Mouse (Mus musculus) frontal cortex, postnatal 10 days (tissue): Measurements from ENCODE around the gene S100a9.

Experiments used
- DNase-seq, 2 experiments: peaks; one replicate each; pipeline ENCODE4 v3.0.0; 2022; ENCODE audit warnings: low spot score in 2 of 2, mixed read lengths in 1 of 2

Gene S100a9

DNA sequence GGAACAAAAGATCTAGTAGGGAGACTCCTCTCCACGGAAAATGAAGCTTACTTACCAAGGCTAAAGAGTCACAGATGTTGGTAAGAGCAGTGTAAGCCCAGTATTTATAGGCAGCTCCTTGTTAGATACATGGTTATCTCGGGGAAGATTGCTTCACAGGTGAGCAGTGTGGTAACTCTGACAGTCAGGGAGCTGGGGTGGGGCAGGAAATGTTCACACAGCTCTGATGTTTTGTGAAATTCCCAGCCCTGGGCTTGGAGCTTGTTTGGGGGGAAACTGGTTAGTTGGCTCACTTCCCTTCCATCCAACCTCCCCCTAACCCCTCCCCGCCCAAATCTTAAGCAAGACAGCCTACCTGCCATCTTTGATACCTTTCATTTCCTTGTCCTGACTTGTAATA, at the start of gene S100a9:
Gene S100a9 (minus strand): TSS at position 109 of the 400 bp plus-strand sequence.
- DNase-seq: no peak

DNA sequence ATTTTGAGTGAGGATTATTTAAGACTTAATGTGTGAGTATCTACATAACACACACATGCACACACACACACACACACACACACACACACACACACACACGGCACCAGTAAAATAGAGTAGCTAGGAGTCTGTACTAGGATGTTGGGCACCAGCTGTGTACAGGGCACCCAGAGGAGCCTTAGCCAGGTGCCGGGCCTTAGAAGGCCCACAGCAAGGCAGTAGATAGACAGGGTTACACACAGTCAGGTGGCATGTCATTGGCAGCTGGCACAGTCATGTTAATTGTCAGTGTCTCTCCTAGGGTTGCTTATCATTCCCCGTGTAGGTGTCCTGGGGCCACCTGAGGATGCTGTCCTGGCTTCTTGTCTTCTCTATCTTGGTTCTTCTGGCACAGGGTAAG, 31.1 kb upstream of the S100a9 start, which contains the start of gene Pglyrp4:
Gene Pglyrp4 (plus strand): TSS at position 301 of the 400 bp plus-strand sequence.
- no peak for DNase-seq

DNA sequence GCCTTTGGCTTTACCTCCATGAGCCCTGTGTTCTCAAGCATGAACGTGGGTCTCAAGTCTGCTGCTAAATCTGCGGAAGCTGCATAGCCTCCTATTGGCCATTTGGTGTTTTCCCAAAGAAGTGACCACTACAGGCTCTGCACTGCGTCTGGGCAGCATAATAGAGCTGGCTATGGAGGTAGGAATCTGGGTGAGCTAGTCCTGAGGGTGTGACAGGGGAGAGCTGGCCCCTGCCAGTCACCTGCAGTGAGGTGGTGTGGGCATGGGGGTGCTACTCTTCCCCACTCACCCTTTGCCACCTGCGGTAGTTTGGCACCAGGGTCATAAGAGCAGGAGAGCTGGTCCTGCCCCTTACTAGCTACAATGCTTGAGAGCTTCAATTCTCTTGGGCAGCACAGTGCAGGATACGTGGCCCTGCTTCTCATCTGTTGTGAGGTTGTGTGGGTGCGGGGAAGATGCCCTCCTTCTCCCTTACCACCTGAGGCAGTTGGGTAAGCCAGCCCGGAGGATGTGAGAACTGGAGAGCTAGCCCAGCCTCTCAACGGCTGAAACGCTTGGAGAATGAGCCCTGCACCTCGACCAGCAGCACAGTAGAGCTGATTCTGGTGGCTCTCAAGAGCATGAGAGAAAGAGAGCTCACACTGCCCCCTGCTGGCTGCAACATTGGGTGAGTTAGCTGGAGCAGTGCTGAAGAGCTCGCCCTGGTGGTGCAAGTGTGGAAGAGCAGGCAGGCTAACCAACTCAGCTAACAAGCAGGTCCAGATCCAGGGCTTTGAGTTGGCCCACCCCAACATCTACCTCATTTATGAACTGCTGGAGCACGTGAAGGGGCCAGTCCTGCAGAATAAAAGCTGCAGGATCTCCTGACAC, 14.3 kb upstream of the S100a9 start:
- peak; percentile 70 to 76 for DNase-seq

DNA sequence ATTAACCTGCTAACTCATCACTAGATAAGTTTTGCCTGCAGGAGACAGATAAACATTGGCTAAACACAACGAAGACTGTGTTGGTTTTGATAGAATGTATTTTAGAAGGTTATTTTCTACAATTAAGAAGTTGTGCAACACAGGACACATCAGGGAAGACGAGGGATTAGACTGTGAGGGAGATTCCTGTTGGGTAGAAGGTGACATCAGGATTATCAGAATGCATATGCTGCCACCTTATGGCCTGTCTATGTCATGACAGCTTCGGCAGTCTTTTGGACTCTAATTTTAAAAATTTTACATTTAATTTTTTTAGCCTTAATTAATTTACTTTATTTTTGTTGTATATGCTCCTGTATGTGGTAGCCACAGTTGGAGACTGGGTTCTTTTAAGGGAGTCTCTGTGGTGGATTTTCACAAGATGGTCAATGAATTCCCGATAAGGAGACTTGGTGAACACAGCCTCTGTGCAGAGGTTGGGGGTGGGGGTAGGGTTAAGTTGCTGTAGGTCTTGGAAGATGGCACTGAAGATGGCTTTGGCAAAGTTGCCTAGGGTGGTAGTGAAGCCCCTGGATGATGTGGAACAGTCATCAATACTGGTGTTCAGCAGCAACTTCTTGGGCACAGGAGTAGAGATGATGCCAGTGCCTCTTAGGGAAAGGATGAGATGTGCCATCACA, 13.1 kb upstream of the S100a9 start:
- DNase-seq: peak in 1 of 2 experiments; percentile 14

DNA sequence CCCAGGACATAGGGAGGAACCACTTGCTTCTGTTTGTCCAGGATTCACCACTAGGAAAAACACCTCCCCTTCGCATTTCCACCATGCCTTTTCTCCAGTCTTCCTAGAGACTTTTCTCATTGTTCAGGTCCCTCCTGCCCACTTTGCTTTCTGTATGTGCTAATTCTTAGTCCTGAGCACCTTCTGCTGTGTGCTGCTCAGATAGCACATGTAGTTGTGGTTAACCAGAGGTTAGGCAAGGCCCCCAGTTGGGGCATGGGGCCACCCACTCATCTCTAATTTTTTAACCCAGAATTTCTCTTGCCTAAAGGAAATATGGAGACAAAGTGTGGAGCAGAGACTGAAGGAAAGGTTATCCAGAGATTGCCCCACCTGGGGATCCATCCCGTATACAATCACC, 6.7 kb upstream of the S100a9 start:
- no peak for DNase-seq

DNA sequence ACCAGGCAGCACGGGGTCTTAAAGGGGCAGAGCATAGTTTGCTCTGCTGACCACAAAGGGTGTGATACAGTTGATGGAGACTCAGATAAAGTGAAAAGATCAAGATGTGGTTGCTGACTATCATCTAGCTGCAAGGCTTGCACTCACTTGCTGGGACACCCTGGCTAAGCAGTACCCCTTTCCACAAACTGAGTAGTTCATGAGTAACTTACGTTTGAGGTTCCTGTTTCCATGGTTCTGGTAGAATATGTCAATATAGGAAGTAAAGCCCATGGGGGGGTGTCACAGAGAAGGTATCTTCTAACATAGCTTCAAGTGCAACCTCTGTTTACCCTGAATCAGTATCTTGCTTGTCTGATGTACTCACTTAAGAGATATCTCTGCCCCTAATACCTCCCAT, 2.0 kb downstream of the S100a9 start:
- no peak for DNase-seq

DNA sequence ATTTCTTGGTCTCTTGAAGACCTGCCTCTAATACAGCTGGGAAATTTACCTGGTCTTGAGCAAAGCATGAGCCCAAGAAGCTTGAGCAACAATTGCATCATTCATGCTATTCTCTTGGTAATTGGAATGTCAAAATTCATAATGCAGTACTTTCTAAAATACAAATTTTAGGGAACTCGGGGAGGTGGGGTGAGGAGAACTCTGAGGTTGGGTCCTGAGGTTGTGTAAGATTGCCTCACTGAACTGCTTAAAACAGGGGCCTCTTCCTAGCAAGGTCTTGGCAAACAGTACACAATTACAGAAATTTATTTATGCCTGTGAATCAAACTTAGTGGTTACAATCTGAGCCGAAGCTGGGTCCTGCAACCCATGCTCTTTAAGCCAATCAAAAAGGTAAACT, 8.7 kb downstream of the S100a9 start:
- DNase-seq: no peak

DNA sequence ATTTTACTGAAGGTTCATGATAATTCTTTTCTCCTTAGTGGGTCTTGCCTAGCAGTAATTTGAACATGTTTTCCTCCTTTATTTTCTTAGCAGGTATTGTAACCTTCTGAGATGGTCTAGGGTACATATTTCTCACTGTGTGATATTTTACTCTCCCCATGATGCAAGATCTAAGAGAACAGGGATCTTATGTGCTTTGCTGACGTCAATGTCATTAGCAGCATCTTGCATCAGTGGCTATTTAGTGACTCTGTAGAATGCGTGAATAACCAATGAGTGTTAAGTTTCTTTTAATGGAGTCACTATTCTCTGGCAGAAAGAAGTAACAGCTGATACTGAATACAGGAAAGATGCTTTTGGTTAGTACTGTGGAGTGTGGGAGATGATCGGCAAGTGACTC, 11.6 kb downstream of the S100a9 start:
- DNase-seq: no peak

DNA sequence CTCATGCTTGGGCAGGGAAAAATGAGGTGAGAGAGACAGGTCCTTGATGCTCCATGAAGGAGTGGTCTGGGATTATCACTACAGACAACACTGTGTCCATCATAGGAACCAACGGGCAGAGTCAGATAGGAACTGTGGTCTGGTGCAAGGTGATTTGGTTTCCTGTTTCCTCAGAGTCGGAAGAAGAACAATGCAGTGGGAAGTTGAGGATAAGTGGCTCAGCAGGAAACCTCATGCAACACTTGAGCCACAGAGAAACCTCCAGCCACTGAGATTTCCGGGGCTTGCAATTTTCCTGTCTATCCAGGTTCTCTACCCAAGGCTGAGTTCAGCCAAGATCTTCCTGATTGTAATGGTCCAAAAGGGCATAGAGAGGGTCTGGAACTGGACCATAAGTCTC, 16.9 kb downstream of the S100a9 start:
- DNase-seq: no peak

DNA sequence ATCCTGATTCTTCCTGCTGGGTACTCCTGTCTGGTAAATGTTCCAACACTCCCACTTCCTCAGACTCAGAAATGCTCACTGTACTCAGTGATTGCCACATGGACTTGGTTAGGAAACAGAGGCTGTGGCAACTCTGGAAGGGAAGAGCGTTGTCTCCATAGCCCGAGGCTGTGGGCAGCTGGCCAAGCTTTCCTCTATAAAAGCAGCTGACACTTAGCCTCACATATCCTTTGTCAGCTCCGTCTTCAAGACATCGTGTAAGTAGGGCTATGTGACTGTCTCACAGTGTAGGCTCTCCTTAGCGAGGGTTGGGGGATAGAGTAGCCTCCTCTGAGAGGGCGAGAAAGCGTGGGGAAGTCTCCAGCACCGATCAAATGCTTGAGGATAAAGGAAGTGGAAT, 26.7 kb downstream of the S100a9 start, which contains the start of gene S100a8:
Gene S100a8 (plus strand): TSS at position 133 of the 400 bp plus-strand sequence.
- no peak for DNase-seq

DNA sequence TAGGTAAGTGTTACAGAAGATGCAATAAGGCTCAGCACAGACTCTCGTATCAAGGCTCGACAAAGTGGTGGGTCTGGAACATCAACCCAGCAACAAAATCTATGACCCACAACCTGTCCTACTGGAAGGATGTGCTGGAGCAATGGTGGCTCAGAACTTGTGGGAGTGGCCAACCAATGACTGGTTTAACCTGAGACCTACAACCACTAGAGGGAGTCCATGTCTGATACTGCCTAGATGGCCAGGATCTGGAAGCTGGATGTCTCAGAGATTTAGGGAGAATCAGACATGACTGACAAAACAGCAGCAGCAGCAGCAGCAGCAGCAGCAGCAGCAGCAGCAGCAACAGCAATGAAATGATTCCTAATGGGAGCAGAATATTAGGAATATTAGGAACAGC, 31.3 kb downstream of the S100a9 start:
- no peak for DNase-seq

DNA sequence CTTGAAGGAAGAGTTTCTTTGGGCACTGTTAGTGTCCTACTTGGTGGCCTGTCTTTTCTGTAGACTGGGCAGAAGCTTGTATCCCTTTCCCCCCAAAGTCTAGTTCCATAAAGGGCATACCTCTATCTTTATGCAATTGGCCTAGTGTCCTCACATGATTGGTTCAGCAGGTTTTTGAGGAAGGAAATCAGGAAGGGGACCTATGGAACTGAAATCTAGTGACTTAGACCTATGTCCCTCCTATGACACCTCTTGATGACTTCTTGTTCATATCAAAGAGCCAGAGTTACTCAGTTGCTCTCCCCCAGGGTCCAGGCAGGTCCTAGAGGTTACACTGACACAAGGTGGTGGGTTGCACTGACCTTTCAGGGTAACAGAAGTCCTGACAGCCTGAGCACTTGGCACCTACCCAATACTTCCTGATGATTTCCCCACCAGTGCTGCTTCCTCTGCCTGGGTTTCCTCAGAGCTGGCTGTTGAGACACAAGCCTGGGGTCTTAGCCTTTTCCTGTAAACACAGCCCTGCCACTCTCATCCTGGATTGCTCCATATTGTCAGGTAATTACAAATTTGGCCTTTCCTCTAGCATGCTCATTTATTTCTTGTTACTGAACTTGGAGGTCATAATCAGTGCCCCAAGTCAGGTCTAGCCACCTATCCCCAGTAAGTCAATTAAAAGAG, 36.0 kb downstream of the S100a9 start:
- DNase-seq: no peak

DNA sequence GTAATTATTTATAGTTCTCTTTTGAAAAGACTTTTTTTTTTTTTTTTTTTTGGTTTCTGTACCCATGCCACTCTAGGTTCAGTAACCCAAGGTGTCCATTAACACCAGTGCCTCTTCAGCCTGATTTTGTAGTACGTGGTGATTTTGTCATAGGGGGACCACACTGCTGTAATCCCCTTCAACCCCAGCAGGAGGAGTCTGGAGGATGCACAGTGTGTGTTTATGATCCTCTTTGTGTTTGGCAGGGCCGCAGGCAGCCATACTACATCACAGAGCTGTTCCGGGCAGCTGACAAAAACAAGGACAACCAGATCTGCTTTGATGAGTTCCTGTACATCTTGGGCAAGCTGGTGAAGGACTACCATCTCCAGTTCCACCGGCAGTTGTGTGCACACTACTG, 38.1 kb downstream of the S100a9 start:
- no peak for DNase-seq

DNA sequence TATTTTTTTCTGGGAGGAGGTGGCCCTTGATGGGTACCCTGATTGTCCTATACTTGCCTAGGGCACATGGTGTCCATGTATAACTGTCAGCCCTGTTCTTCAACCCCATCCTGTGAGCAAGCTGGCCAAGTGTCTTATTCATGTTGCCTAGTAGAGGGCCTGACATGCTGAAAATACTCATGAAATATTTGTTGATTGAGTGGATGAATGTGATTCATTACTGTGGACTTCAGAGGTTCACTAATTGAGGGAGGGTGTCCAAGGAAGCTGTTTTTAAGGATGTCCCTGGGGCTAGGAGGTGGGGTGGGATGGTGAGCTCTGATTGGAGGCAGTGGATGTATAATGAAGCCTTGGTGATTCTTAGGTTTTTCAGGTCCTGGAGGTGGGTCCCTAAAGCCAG, 41.8 kb downstream of the S100a9 start, which contains the start of gene S100a7a:
Gene S100a7a (plus strand): TSS at position 301 of the 400 bp plus-strand sequence.
- DNase-seq: no peak

DNA sequence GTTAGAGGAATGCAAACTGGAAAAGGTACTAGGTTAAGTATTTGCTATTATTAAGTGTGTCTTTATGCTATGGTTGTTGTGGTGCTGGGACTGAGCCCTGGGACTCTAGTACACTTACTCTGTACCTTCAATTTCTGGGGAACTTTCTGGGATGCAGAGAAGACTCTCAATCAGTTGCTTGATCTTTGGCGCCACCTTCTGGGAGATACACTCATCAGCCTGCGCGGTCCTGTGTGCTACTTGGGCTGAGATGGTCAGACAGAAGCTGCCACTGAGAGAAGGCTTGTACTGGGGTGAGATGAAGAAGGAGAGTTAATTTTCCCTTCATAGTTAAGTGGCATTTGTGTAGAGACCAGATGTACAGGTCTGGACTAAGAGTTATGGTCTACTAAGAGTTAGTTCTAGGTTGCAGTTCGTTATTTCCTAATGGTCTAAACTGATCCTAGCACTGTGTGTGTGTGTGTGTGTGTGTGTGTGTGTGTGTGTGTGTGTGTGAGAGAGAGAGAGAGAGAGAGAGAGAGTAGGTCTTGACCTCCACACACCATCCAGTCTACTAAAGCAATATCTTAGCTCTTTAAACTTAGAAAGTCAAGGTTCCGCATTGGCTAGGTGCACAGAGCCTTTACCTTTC, 42.5 kb downstream of the S100a9 start:
- peak; percentile 43 to 75 for DNase-seq

DNA sequence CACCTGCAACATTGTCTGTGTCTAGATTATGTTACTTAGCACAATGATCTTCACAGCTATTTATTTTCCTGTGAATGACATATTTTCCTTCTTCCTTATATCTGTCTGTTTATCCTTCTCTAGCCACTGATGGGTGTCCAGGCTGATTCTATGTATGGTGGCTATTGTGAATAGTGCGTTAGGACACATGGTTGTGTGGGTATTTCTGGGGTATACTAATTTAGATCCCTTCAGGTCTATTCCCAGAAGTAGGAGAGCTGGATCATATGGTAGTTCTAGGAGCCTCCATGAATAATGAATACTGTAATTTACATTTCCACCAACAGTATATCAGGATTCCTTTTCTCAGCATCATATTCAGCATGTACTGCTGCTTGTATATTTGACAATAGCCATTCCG, 45.7 kb downstream of the S100a9 start:
- DNase-seq: no peak

DNA sequence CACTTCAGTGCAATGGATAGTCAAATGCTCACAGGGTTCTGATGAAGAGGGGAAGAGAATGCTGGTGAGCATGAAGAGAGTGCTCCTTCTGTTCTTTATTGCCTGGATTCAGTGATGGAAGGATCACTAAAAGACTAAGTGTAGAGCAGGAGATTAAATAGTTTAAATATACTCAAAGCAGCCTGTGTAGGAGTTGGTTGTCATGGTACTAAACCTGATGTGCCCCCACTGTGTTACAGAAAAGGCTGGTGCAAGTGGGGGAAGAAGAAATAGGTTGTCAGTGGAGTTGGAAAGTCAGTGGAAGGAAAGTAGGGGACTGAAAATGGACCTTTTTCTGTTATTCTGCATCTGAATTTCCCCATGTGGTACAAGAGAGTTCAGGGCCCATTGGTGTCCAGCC, 46.5 kb downstream of the S100a9 start:
- DNase-seq: no peak

DNA sequence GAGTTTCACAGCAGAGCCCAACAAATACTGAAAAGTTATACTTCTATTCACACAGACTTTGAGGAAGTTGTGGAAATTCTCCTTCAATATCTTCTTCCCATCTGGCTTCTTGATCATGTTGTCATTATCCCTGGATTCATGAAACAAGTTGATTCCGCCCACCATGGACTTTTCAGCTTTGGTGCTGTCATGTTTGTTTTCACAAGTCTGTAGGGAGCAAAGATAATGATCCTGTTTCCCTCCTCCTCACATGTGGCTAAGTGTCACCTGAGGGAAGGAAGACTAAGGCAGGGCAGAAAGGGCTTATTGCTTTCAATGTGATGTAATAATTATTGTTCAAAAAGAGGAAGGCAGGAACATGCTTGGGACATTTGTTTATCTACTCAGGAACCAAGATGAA, 48.2 kb downstream of the S100a9 start:
- DNase-seq: no peak

DNA sequence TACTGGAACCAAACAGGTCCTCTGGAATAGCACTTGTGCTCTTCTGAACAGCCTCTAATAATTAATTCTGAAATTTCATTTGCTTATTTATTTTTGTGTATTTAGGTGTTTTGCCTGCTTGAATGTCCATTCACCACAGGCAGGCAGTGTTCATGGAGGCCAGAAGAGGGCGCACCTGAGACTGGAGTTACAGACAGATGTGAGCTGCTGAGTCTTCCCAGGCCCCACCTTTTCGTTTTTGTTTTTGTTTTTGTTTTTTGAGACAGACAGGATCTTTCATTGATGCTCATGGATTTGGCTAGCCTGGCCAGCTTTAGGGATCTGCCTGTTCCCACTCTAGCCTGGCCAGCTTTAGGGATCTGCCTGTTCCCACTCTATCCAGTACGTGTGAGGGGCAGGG, 51.3 kb downstream of the S100a9 start:
- no peak for DNase-seq
